ENCODE assay signal across 19 mouse cellular contexts in the genomic region with DNA sequence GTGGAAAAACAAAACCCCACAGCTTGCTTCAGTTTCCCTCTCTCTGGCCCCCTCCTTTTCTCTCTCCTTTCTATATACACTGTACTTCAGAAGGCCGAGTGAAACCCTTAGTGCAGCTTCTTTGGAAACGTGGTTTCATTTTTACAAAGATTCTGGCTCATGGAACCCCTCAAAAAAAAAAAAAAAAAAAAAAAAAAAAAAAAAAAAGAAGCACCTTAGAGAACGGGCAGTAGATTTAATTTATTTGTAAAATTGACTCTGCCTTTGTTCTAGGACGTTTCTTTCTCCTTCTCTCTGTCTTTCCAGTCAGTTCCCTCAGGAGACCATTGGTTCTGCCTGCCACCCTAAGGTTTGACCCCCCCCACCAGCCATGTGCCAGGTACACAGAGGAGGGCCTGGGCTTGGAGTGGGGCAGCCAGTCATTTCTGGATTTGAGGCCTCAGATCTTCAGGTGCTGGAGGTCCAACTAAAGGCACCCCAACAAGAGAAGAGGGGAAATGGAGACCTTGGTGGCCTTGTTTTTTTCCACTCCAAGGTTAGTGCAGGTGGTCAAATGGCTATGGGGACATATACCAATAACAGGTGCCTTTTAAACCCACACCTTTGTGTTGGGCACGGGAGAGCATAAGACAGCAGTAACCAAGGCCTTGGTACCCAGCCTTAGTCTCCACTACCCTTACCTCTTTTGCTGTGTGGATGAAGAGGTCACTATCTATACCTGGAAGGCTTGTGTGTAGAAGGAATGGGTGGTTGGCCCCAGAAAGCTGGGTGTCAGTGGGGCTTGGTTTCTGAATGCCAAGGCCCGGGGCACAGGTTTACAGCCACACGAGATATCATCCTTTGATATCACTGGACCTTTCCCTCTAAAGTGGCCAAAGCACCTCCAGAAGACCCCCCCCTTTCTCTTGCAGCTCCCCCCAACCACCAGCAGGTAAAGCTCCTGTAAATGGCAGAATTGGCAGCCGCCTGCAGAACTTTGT. TPM values are rescaled to one million over a fixed set of nuclear protein-coding genes. Genes with fewer than 3 reads are reported as not detected.
DNase-seq lines count a peak whose midpoint lies in the region; ATAC-seq and TF ChIP-seq lines count a peak whose summit lies in the region.
"Had no signal": no experiment of that assay in that cellular context is flagged by ENCODE, and none has a peak within 500 bp of the region (broad histone marks: within the 10 kb centered on the region; RNA-seq: fewer than 3 reads in every experiment).

No protein-coding gene starts in this region.

- no peaks in the 10 kb centered on the region for H3K9me3 ChIP-seq in neural tube, embryonic 11.5 days (ENCODE audit: control insufficient read depth, low read length)
- H3K9me3 ChIP-seq: forebrain, embryonic 13.5 days; limb, embryonic 15.5 days; midbrain, embryonic 15.5 days had no signal

- H3K4me2 ChIP-seq in neural tube, embryonic 11.5 days (ENCODE audit: low read depth), result peak overlapping the region; percentile 100
- H3K4me2 ChIP-seq: forebrain, embryonic 13.5 days; midbrain, embryonic 15.5 days had no signal

- intact Hi-C loops in left cerebral cortex, adult 2 months (cut with DNase I), result no loop called here

- peak overlapping the region; percentile 100 for H3K27ac ChIP-seq in neural tube, embryonic 11.5 days (ENCODE audit: low read depth, low read length)
- H3K27ac ChIP-seq in left cerebral cortex, adult 2 months, result no peak overlapping the region
- H3K27ac ChIP-seq: forebrain, embryonic 13.5 days; heart, adult 2 months; limb, embryonic 15.5 days; macrophage; midbrain, embryonic 15.5 days had no signal

- peak overlapping the region; percentile 100 for H3K9ac ChIP-seq in neural tube, embryonic 11.5 days (ENCODE audit: low read length)
- H3K9ac ChIP-seq: forebrain, embryonic 13.5 days; limb, embryonic 15.5 days; midbrain, embryonic 15.5 days had no signal

- TF ChIP-seq CTCF in left cerebral cortex, adult 2 months (IDR thresholded peaks at IDR 0.05), result no peak

- peaks cover 18% of the 10 kb centered on the region; the same call in 1 of the 2 replicates for H3K4me1 ChIP-seq in neural tube, embryonic 11.5 days (ENCODE audit: control insufficient read depth, insufficient read depth, low read length)

- no peak for ATAC-seq in neural tube, embryonic 11.5 days (ENCODE audit: insufficient read depth, low FRiP score, low TSS enrichment)
- ATAC-seq: forebrain, embryonic 13.5 days; midbrain, embryonic 15.5 days had no signal

- H3K4me3 ChIP-seq in neural tube, embryonic 11.5 days (ENCODE audit: low read depth, low read length), result peak overlapping the region; percentile 96
- no peak overlapping the region for H3K4me3 ChIP-seq in left cerebral cortex, adult 2 months
- H3K4me3 ChIP-seq: forebrain, embryonic 13.5 days; heart, adult 2 months; limb, embryonic 15.5 days; midbrain, embryonic 15.5 days had no signal

- peak; percentile 60 to 76 for DNase-seq in adrenal gland, adult (ENCODE audit: inconsistent age in 2 of 2, low spot score in 1 of 2)
- DNase-seq in adrenal gland, postnatal 4 days (ENCODE audit: low spot score in 2 of 2), result no peak
- DNase-seq in neural tube, embryonic 11.5 days (ENCODE audit: low spot score), result no peak
- DNase-seq in neural tube, embryonic 10.5 days (ENCODE audit: extremely low spot score, low spot score), result no peak
- DNase-seq in kidney, postnatal 14 days, result peak; percentile 70
- no peak for DNase-seq in embryo, embryonic 11 days
- no peak for DNase-seq in left cerebral cortex, adult 2 months (ENCODE audit: extremely low spot score in 1 of 2, low spot score in 2 of 2)
- DNase-seq in layer of hippocampus, adult 11-12 months (ENCODE audit: low spot score), result no peak
- DNase-seq: cerebellum, adult 11 months; heart, adult 2 months; heart, postnatal 10 days; lung, adult 2 months; thymus, adult 18-20 months had no signal

- 0 out of 2 replicates have a peak, but pooled peaks cover 3% of the 10 kb centered on the region for H3K27me3 ChIP-seq in neural tube, embryonic 11.5 days (ENCODE audit: control insufficient read depth, insufficient read depth, low read length)

- H3K36me3 ChIP-seq in neural tube, embryonic 11.5 days (ENCODE audit: control insufficient read depth, insufficient read depth, low read length), result no peaks in the 10 kb centered on the region
- H3K36me3 ChIP-seq: limb, embryonic 15.5 days; midbrain, embryonic 15.5 days had no signal

- 6% methylated on average over 8 of the region's 8 CpGs for WGBS in neural tube, embryonic 11.5 days

RNA-seq across cellular contexts. Expression of a gene that starts 1.0 kb away (rescaled TPM):
- 10 to 100 TPM; 58.4 to 61.2 TPM for total RNA-seq in adrenal gland, postnatal 4 days (2021)
- 27.9 and 28.2 TPM in 2 replicates for polyA plus RNA-seq in neural tube, embryonic 11.5 days (2014; fragmentation: Nextera tagmentation; extraction: Ambion mirVana)
- not detected for total RNA-seq in left cerebral cortex, adult 2 months (2021)
- total RNA-seq: common myeloid progenitor, adult 5-6 weeks; heart, adult 2 months; heart, postnatal 10 days had no signal
- polyA plus RNA-seq: embryonic facial prominence, embryonic 14.5 days; forebrain, embryonic 13.5 days; heart, adult 2 months; macrophage; midbrain, embryonic 15.5 days had no signal

RNA-seq across cellular contexts. Expression of a gene that starts 5.7 kb away (rescaled TPM):
- total RNA-seq in adrenal gland, postnatal 4 days (2021), result 10 to 100 TPM; 39.4 to 49.8 TPM
- 65.5 and 65.9 TPM in 2 replicates for polyA plus RNA-seq in neural tube, embryonic 11.5 days (2014; fragmentation: Nextera tagmentation; extraction: Ambion mirVana)
- not detected for total RNA-seq in left cerebral cortex, adult 2 months (2021)
- total RNA-seq: common myeloid progenitor, adult 5-6 weeks; heart, adult 2 months; heart, postnatal 10 days had no signal
- polyA plus RNA-seq: forebrain, embryonic 13.5 days; heart, adult 2 months; macrophage; midbrain, embryonic 15.5 days had no signal

RNA-seq across cellular contexts. Expression of a gene that starts 9.4 kb away (rescaled TPM):
- 10 to 100 TPM; 86.0 to 93.6 TPM for total RNA-seq in adrenal gland, postnatal 4 days (2021)
- 60.7 and 67.9 TPM in 2 replicates for polyA plus RNA-seq in neural tube, embryonic 11.5 days (2014; fragmentation: Nextera tagmentation; extraction: Ambion mirVana)
- total RNA-seq in left cerebral cortex, adult 2 months (2021), result not detected
- total RNA-seq: common myeloid progenitor, adult 5-6 weeks; heart, adult 2 months; heart, postnatal 10 days had no signal
- polyA plus RNA-seq: forebrain, embryonic 13.5 days; heart, adult 2 months; lung, adult 2 months; macrophage; midbrain, embryonic 15.5 days had no signal

RNA-seq across cellular contexts. Expression of a gene that starts 11.6 kb away (rescaled TPM):
- 10 to 100 TPM; 43.6 to 47.9 TPM for total RNA-seq in adrenal gland, postnatal 4 days (2021)
- 81.4 and 87.2 TPM in 2 replicates for polyA plus RNA-seq in neural tube, embryonic 11.5 days (2014; fragmentation: Nextera tagmentation; extraction: Ambion mirVana)
- total RNA-seq in left cerebral cortex, adult 2 months (2021), result not detected
- total RNA-seq: common myeloid progenitor, adult 5-6 weeks; heart, adult 2 months; heart, postnatal 10 days had no signal
- polyA plus RNA-seq: forebrain, embryonic 13.5 days; heart, adult 2 months; macrophage had no signal

RNA-seq across cellular contexts. Expression of a gene that starts 22.4 kb away (rescaled TPM):
- total RNA-seq in adrenal gland, postnatal 4 days (2021), result 10 to 100 TPM; 26.5 to 27.8 TPM
- 49.0 and 49.1 TPM in 2 replicates for polyA plus RNA-seq in neural tube, embryonic 11.5 days (2014; fragmentation: Nextera tagmentation; extraction: Ambion mirVana)
- not detected for total RNA-seq in left cerebral cortex, adult 2 months (2021)
- total RNA-seq: common myeloid progenitor, adult 5-6 weeks had no signal
- polyA plus RNA-seq: forebrain, embryonic 13.5 days; macrophage had no signal

Comparison
In these comparisons a context has a peak if more than half of its experiments do, and no peak if none do; other contexts are left out.
1. DNase-seq: peak in adrenal gland, adult (2 of 2) and kidney, postnatal 14 days (single experiment); none in adrenal gland, postnatal 4 days (0 of 2), neural tube, embryonic 11.5 days (single experiment), neural tube, embryonic 10.5 days (single experiment), embryo, embryonic 11 days (single experiment), left cerebral cortex, adult 2 months (0 of 2) and layer of hippocampus, adult 11-12 months (single experiment).
2. RNA of a gene that starts 1.0 kb away (total RNA-seq): 58.4 to 61.2 TPM in adrenal gland, postnatal 4 days; not detected in left cerebral cortex, adult 2 months; every median in the first group is over 10 times any median in the second.
3. RNA of a gene that starts 5.7 kb away (total RNA-seq): 39.4 to 49.8 TPM in adrenal gland, postnatal 4 days; not detected in left cerebral cortex, adult 2 months; every median in the first group is over 10 times any median in the second.
4. RNA of a gene that starts 9.4 kb away (total RNA-seq): 86.0 to 93.6 TPM in adrenal gland, postnatal 4 days; not detected in left cerebral cortex, adult 2 months; every median in the first group is over 10 times any median in the second.